21 mouse cellular contexts compared by ENCODE assay signal in genomic region chr15:74054602-74055001, GRCm38 (mm10).
A peak's percentile ranks its signal among the peaks of the same experiment; 100 is the strongest.
DNase-seq lines count a peak whose midpoint lies in the region; ATAC-seq and TF ChIP-seq lines count a peak whose summit lies in the region.
"Had no signal": no experiment of that assay in that cellular context is flagged by ENCODE, and none has a peak within 500 bp of the region (broad histone marks: within the 10 kb centered on the region; RNA-seq: fewer than 3 reads in every experiment).

No protein-coding gene starts in this region.

- H3K9ac ChIP-seq in heart, embryonic 16.5 days (ENCODE audit: low read length) = no peak overlapping the region
- H3K9ac ChIP-seq in heart, embryonic 11.5 days (ENCODE audit: low read depth, low read length) = no peak overlapping the region
- H3K9ac ChIP-seq in lung, embryonic 14.5 days = no peak overlapping the region
- no peak overlapping the region for H3K9ac ChIP-seq in lung, postnatal 0 days (replicated peaks; ENCODE audit: low read depth)
- H3K9ac ChIP-seq: embryonic facial prominence, embryonic 12.5 days; embryonic facial prominence, embryonic 15.5 days; forebrain, postnatal 0 days; hindbrain, embryonic 12.5 days; hindbrain, embryonic 15.5 days had no signal

- no peak for TF ChIP-seq CTCF in lung, embryonic 14.5 days (IDR thresholded peaks at IDR 0.05; ENCODE audit: low read depth)
- no peak for TF ChIP-seq CTCF in lung, postnatal 0 days (IDR thresholded peaks at IDR 0.05)

- WGBS in heart, embryonic 16.5 days = 51% methylated on average over 2 of the region's 2 CpGs
- WGBS in heart, embryonic 11.5 days (ENCODE audit: insufficient replicate concordance) = 66% methylated on average over 2 of the region's 2 CpGs
- 61% methylated on average over 2 of the region's 2 CpGs for WGBS in lung, embryonic 14.5 days
- 50% methylated on average over 2 of the region's 2 CpGs for WGBS in lung, postnatal 0 days

- TF ChIP-seq EP300 in lung, postnatal 0 days (IDR thresholded peaks at IDR 0.05) = no peak

- H3K9me3 ChIP-seq in heart, embryonic 16.5 days (replicated peaks; ENCODE audit: control insufficient read depth, low read length) = no peaks in the 10 kb centered on the region
- H3K9me3 ChIP-seq in heart, embryonic 11.5 days (replicated peaks; ENCODE audit: control insufficient read depth, low read length) = no peaks in the 10 kb centered on the region
- no peaks in the 10 kb centered on the region for H3K9me3 ChIP-seq in lung, embryonic 14.5 days (ENCODE audit: low read depth, low read length)
- no peaks in the 10 kb centered on the region for H3K9me3 ChIP-seq in lung, postnatal 0 days (ENCODE audit: low read length)
- H3K9me3 ChIP-seq: embryonic facial prominence, embryonic 12.5 days; embryonic facial prominence, embryonic 15.5 days; hindbrain, embryonic 12.5 days; hindbrain, embryonic 15.5 days had no signal

- H3K36me3 ChIP-seq in heart, embryonic 16.5 days (ENCODE audit: control insufficient read depth, insufficient read depth) = no peaks in the 10 kb centered on the region
- H3K36me3 ChIP-seq in heart, embryonic 11.5 days (ENCODE audit: control insufficient read depth, insufficient read depth, low read length) = no peaks in the 10 kb centered on the region
- no peaks in the 10 kb centered on the region for H3K36me3 ChIP-seq in lung, embryonic 14.5 days (ENCODE audit: insufficient read depth)
- H3K36me3 ChIP-seq in lung, postnatal 0 days (ENCODE audit: insufficient read depth, low read length) = no peaks in the 10 kb centered on the region
- H3K36me3 ChIP-seq: embryonic facial prominence, embryonic 12.5 days; embryonic facial prominence, embryonic 15.5 days; hindbrain, embryonic 12.5 days; hindbrain, embryonic 15.5 days had no signal

- H3K27me3 ChIP-seq in heart, embryonic 16.5 days (ENCODE audit: control insufficient read depth, insufficient read depth, low read length) = peaks cover 3% of the 10 kb centered on the region
- peaks cover 18% of the 10 kb centered on the region for H3K27me3 ChIP-seq in heart, embryonic 11.5 days (ENCODE audit: control insufficient read depth, insufficient read depth, low read length)
- no peaks in the 10 kb centered on the region for H3K27me3 ChIP-seq in lung, embryonic 14.5 days (ENCODE audit: insufficient read depth, low read length)
- H3K27me3 ChIP-seq in lung, postnatal 0 days (replicated peaks; ENCODE audit: insufficient read depth, low read length) = no peaks in the 10 kb centered on the region
- H3K27me3 ChIP-seq: embryonic facial prominence, embryonic 15.5 days; hindbrain, embryonic 15.5 days had no signal

- H3K4me2 ChIP-seq in heart, embryonic 16.5 days (ENCODE audit: low read depth, low read length) = no peak overlapping the region
- no peak overlapping the region for H3K4me2 ChIP-seq in heart, embryonic 11.5 days
- H3K4me2 ChIP-seq in lung, embryonic 14.5 days = no peak overlapping the region
- no peak overlapping the region for H3K4me2 ChIP-seq in lung, postnatal 0 days (replicated peaks; ENCODE audit: low read depth, low read length)
- H3K4me2 ChIP-seq: embryonic facial prominence, embryonic 12.5 days; embryonic facial prominence, embryonic 15.5 days; hindbrain, embryonic 12.5 days; hindbrain, embryonic 15.5 days had no signal

- H3K27ac ChIP-seq in heart, embryonic 16.5 days (ENCODE audit: low read length) = no peak overlapping the region
- no peak overlapping the region for H3K27ac ChIP-seq in heart, embryonic 11.5 days (ENCODE audit: low read depth, low read length)
- H3K27ac ChIP-seq in lung, embryonic 14.5 days (ENCODE audit: low read depth) = no peak overlapping the region
- H3K27ac ChIP-seq in lung, postnatal 0 days (ENCODE audit: low read length) = no peak overlapping the region
- H3K27ac ChIP-seq: embryonic facial prominence, embryonic 12.5 days; embryonic facial prominence, embryonic 15.5 days; gastrocnemius, adult 2 months; hindbrain, embryonic 12.5 days; hindbrain, embryonic 15.5 days had no signal

- peak; percentile 65 to 71 for DNase-seq in cerebellum, postnatal 10 days
- no peak for DNase-seq in cerebellum, postnatal 36 days
- peak; percentile 3 for DNase-seq in lung, embryonic 14.5 days
- no peak for DNase-seq in lung, postnatal 0 days (ENCODE audit: low spot score)
- DNase-seq in right cerebral cortex, postnatal 4 days = peak; percentile 37
- no peak for DNase-seq in right cerebral cortex, postnatal 14 days
- DNase-seq: adrenal gland, adult 8-10 months; adrenal gland, postnatal 25 days; forebrain, postnatal 0 days; gastrocnemius, adult 2 months; gastrocnemius, postnatal 14 days; heart, adult 11 months; heart, postnatal 10 days had no signal

- H3K4me1 ChIP-seq in heart, embryonic 16.5 days (ENCODE audit: control insufficient read depth, insufficient read depth, low read length) = no peaks in the 10 kb centered on the region
- no peaks in the 10 kb centered on the region for H3K4me1 ChIP-seq in heart, embryonic 11.5 days (ENCODE audit: control insufficient read depth, insufficient read depth, low read length)
- H3K4me1 ChIP-seq in lung, embryonic 14.5 days (ENCODE audit: insufficient read depth) = no peaks in the 10 kb centered on the region
- H3K4me1 ChIP-seq in lung, postnatal 0 days (ENCODE audit: insufficient read depth, low read depth, low read length) = no peaks in the 10 kb centered on the region
- H3K4me1 ChIP-seq: embryonic facial prominence, embryonic 15.5 days had no signal

- ATAC-seq in heart, embryonic 16.5 days (replicated peaks; ENCODE audit: extremely low read depth, insufficient read depth, low FRiP score) = 0 out of 2 replicates have a peak, but pooled peaks have one; percentile 21
- ATAC-seq in heart, embryonic 11.5 days (replicated peaks; ENCODE audit: insufficient number of reproducible peaks, low FRiP score, low TSS enrichment) = no peak
- no peak for ATAC-seq in lung, embryonic 14.5 days (ENCODE audit: insufficient read depth)
- no peak for ATAC-seq in lung, postnatal 0 days
- ATAC-seq: activated CD4-positive, CD25-positive, alpha-beta regulatory T cell, adult 4 months; forebrain, embryonic 14.5 days; forebrain, postnatal 0 days had no signal

- H3K4me3 ChIP-seq in heart, embryonic 16.5 days (ENCODE audit: low read length) = no peak overlapping the region
- H3K4me3 ChIP-seq in heart, embryonic 11.5 days (ENCODE audit: low read depth, low read length) = no peak overlapping the region
- no peak overlapping the region for H3K4me3 ChIP-seq in lung, embryonic 14.5 days (ENCODE audit: low read depth, low read length)
- no peak overlapping the region for H3K4me3 ChIP-seq in lung, postnatal 0 days (ENCODE audit: low read depth, low read length)
- H3K4me3 ChIP-seq: embryonic facial prominence, embryonic 12.5 days; embryonic facial prominence, embryonic 15.5 days; gastrocnemius, adult 2 months; hindbrain, embryonic 12.5 days; hindbrain, embryonic 15.5 days had no signal

Comparison
In these comparisons a context has a peak if more than half of its experiments do, and no peak if none do; other contexts are left out.
1. DNase-seq: peak in cerebellum, postnatal 10 days (2 of 2), lung, embryonic 14.5 days (single experiment) and right cerebral cortex, postnatal 4 days (single experiment); none in cerebellum, postnatal 36 days (0 of 2), lung, postnatal 0 days (single experiment) and right cerebral cortex, postnatal 14 days (single experiment).